Mouse (Mus musculus) kidney, embryonic 16.5 days (tissue): ENCODE measurements around the gene Tac2. TPM values are rescaled to one million over a fixed set of nuclear protein-coding genes. Genes with fewer than 3 reads are reported as not detected.

ENCODE experiments used
- ATAC-seq: fragments of 200-750 bp; cut with Nextera tagmentation; 2 replicates; pipeline ENCODE4 v1.8.0; 2017; ENCODE audit warnings: moderate TSS enrichment; ENCODE audit not compliant: low FRiP score, low TSS enrichment
- H3K27ac ChIP-seq: fragments of 300-500 bp; sonication (generic); 2 replicates; pipeline ENCODE4 v1.5.1; 2014; ENCODE audit warnings: low read length
- H3K27me3 ChIP-seq: fragments of 300-500 bp; sonication (generic); 2 replicates; pipeline ENCODE4 v1.6.1; 2014; ENCODE audit warnings: low read length, control low read depth, mixed read lengths; ENCODE audit not compliant: insufficient read depth
- H3K36me3 ChIP-seq: fragments of 300-500 bp; sonication (generic); 2 replicates; pipeline ENCODE4 v1.6.1; 2014; ENCODE audit warnings: low read length, control low read depth, mixed read lengths; ENCODE audit not compliant: insufficient read depth
- H3K4me1 ChIP-seq: fragments of 300-500 bp; sonication (generic); 2 replicates; pipeline ENCODE4 v1.6.1; 2014; ENCODE audit warnings: low read length, control low read depth, mixed read lengths; ENCODE audit not compliant: insufficient read depth
- H3K4me2 ChIP-seq: fragments of 300-500 bp; sonication (generic); replicated peaks from 2 replicates; pipeline ENCODE4 v1.6.1; 2014; ENCODE audit warnings: low read depth, low read length
- H3K4me3 ChIP-seq: fragments of 300-500 bp; sonication (generic); 2 replicates; pipeline ENCODE4 v1.5.1; 2014; ENCODE audit warnings: mild to moderate bottlenecking, low read length
- H3K9ac ChIP-seq: fragments of 300-500 bp; sonication (generic); replicated peaks from 2 replicates; pipeline ENCODE4 v1.6.1; 2014; ENCODE audit warnings: low read length
- H3K9me3 ChIP-seq: fragments of 300-500 bp; sonication (generic); 2 replicates; pipeline ENCODE4 v1.6.1; 2016; ENCODE audit warnings: low read length, control low read depth
- WGBS: fragments of 180-500 bp; shearing (Covaris S2); extraction: QIAGEN DNeasy Blood & Tissue Kit; methylation state at CpG from one replicate; pipeline ENCODE4 v1.1.7; 2014; 5-methylcytosine and 5-hydroxymethylcytosine counted together
- polyA plus RNA-seq: library from polyadenylated mRNA; unstranded; fragments of >200 nt; fragmentation: Nextera tagmentation; extraction: Ambion mirVana; gene quantifications from 2 replicates; pipeline ENCODE4 v1.2.1, GENCODE M21; 2015

The Tac2 gene
- 1.7 and 2.0 TPM in 2 replicates for polyA plus RNA-seq

DNA sequence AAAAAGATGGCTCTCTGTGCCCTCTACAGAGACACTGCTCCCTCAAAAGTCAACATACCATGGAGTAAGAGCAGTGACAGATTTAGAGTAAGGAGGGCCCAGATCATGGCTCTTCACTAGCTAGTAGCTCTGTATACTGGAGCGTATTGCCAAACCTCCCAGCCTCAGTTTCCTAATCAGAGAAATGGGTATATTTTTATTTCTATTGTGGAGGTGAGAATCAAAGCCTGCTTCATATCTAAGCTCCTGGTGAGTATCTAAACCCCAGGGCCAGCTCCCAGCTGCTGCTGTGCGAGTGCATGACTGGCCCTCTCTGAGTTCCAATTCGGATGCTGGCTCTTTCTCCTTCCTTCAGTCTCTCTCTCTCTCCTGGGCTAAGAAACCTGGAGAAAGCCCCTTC lies at the start of gene Tac2:
Tac2 (plus strand) TSS at position 301 of the 400 bp plus-strand sequence.
- WGBS: 86% methylated on average over 3 of the region's 3 CpGs
- H3K27ac ChIP-seq: no peak within 1 kb of the TSS
- H3K4me3 ChIP-seq: no peak within 1 kb of the TSS
- no peak for ATAC-seq
- no peak within 1 kb of the TSS for H3K9ac ChIP-seq
- peaks cover 20% of the 10 kb centered on the region for H3K4me1 ChIP-seq
- H3K9me3 ChIP-seq: no peaks in the 10 kb centered on the region
- H3K27me3 ChIP-seq: 0 out of 2 replicates have a peak, but pooled peaks cover 14% of the 10 kb centered on the region
- H3K36me3 ChIP-seq: no peaks in the 10 kb centered on the region
- no peak within 1 kb of the TSS for H3K4me2 ChIP-seq

DNA sequence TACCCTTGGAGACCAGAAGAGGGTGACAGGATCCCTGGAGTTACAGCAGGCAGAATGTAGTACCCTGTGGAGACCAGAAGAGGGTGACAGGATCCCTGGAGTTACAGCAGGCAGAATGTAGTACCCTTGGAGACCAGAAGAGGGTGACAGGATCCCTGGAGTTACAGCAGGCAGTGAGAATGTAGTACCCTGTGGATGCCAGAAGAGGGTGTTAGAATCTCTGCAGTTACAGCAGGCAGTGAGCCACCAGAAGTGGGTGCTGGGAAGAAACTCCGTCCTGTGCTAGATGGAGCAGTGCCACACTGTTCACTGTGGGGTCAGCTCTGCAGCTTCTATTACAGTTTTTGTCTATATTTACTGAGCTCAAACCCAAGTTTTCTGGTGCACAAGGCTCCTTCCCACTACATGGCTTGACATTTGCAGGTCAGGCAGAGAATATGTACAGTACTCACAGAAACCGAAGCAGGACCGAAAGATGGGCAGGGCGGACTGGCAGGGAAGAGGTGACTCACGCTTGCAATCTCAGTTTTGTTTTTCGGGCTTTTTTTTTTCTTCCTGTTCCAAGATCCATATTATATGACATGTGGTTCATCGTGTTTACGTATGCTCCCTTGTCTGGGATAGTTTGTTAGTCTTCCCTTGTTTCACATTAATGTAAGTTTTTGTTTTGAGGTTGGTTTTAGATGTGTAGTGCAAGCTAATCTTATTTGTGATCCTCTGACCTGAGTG lies 49.3 kb upstream of the Tac2 start:
- Histone ChIP-seq H3K27me3 (no peaks in the 10 kb centered on the region), H3K4me2 (no peak overlapping the region), H3K4me3 (no peak overlapping the region), H3K9ac (no peak overlapping the region), H3K9me3 (no peaks in the 10 kb centered on the region), H3K36me3 (no peaks in the 10 kb centered on the region), H3K4me1 (peaks cover 16% of the 10 kb centered on the region; the same call in 1 of the 2 replicates), H3K27ac (0 out of 2 replicates have a peak overlapping the region, but pooled peaks have one; percentile 28)
- WGBS: 83% methylated on average over 8 of the region's 8 CpGs
- ATAC-seq: no peak

DNA sequence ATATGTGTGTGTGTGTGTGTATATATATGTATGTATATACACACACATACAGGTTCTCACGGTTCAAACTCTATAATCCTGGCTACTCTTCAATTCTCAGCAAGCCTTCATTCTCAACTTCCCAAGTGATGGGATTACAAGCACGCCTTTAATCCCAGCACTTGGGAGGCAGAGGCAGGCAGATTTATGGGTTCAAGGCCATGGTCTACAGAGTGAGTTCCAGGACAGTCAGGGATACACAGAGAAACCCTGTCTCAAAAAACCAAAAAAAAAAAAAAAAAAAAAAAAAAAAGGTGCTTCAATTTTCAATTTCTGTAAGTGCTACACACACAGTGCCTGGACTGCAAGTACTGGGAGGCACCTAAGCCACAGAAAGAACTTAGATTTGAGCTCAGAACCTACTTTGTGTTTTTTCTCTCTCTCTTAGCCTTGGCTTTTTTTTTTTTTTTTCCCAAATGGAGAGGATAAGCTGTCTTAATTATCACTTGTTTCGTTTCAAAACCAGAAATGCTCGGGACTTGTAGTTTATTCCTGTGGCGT lies 48.3 kb upstream of the Tac2 start:
- ATAC-seq: no peak
- peaks cover 14% of the 10 kb centered on the region; the same call in 1 of the 2 replicates for H3K4me1 ChIP-seq
- peak overlapping the region; percentile 64 for H3K9ac ChIP-seq

DNA sequence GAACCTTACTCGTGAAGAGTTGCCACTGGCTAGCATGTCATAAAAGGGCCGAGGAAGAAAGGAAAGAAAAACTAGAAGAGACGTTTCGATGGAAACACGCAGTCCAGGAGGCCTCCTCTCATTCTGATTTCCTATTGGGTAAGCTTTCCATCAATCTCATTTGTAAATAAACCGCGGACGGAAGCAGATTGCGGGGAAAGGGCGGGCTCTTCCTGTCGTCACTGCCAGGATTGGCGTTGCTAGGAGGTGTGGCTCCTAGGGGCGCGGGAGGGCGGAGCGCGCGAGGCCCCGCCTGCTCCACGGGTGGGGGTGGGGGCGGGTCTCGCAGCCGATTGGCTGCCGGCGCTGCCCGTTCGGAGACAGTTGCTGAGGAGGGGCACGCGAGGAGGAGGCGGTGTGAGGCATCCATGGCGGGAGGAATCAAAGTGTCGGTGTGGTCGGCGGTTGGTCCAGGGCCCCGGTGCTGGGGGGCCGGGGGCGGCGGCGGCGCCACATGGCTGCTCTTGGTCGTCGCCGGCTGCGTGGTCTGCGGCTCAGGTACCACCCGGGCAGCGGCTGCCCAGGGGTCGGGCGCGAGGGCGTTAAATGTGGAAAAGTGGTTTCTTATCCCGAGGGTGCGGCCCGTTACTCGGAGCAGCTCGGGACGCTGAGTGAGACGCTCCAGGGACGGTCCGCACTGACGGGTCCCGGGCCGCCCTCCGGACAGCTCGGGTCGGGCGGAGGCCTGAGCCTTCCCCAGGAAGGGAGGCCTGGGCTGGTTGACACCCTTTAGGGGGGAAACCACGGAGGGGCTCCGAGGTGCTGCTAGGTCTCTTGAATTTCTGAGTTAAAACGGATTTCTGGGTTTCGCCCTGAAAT lies 47.4 kb upstream of the Tac2 start:
- Histone ChIP-seq H3K4me2 (peak overlapping the region; percentile 86), H3K36me3 (no peaks in the 10 kb centered on the region), H3K9me3 (no peaks in the 10 kb centered on the region), H3K9ac (peak overlapping the region; percentile 74), H3K27me3 (no peaks in the 10 kb centered on the region), H3K4me3 (peak overlapping the region; percentile 71), H3K27ac (peak overlapping the region; percentile 49), H3K4me1 (peaks cover 14% of the 10 kb centered on the region; the same call in 1 of the 2 replicates)
- under 1% methylated on average over 70 of the region's 71 CpGs for WGBS
- peak; percentile 95 for ATAC-seq

More for the DNA sequence above, 48.3 kb upstream of the Tac2 start:
- peak overlapping the region; percentile 65 for H3K4me2 ChIP-seq
- no peaks in the 10 kb centered on the region for H3K36me3 ChIP-seq
- WGBS: 47% methylated on average over 5 of the region's 5 CpGs
- peak overlapping the region; percentile 49; the same call in 1 of the 2 replicates for H3K27ac ChIP-seq
- H3K27me3 ChIP-seq: no peaks in the 10 kb centered on the region
- peak overlapping the region; percentile 71 for H3K4me3 ChIP-seq
- no peaks in the 10 kb centered on the region for H3K9me3 ChIP-seq

DNA sequence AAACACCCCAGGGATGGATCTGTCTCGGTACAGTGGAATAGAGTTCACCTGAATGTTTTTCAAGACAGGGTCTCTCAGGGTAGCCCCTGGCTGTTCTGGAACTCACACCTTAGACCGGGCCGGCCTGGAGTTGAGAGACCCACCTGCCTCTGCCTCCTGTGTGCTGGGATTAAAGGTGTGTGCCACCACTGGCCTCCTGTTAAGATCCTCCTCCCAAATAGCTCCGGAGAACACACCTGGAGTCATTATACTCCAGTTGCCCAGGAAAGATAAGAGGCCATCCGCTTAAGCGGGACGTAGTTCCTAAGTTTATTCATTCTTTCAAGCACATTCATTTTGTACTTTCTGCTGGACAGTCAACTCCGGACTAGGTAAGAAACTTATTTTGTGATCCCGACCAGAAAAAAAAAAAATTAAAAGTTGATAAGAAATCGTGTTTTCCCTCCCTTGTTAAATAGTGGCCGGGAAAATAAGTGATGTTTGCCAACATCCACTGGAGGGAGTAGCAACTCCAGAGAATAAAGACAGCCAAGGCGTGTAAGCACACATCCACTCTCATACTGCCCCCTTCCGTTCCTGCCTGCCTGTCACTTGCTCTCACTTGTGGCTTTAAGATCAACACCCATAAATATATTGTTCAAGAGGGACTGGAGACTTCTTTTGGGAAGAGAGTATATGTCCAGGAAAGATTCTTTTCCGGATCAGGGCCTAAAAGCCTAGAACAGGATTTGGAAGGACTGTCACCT lies 46.5 kb upstream of the Tac2 start:
- H3K9ac ChIP-seq: peak overlapping the region; percentile 74
- peak; percentile 36; the same call in 1 of the 2 replicates for ATAC-seq
- H3K9me3 ChIP-seq: no peaks in the 10 kb centered on the region
- peaks cover 14% of the 10 kb centered on the region; the same call in 1 of the 2 replicates for H3K4me1 ChIP-seq
- 9% methylated on average over 14 of the region's 14 CpGs for WGBS
- H3K4me2 ChIP-seq: peak overlapping the region; percentile 86
- no peaks in the 10 kb centered on the region for H3K36me3 ChIP-seq
- no peaks in the 10 kb centered on the region for H3K27me3 ChIP-seq
- peak overlapping the region; percentile 16; the same call in 1 of the 2 replicates for H3K27ac ChIP-seq
- H3K4me3 ChIP-seq: peak overlapping the region; percentile 71

DNA sequence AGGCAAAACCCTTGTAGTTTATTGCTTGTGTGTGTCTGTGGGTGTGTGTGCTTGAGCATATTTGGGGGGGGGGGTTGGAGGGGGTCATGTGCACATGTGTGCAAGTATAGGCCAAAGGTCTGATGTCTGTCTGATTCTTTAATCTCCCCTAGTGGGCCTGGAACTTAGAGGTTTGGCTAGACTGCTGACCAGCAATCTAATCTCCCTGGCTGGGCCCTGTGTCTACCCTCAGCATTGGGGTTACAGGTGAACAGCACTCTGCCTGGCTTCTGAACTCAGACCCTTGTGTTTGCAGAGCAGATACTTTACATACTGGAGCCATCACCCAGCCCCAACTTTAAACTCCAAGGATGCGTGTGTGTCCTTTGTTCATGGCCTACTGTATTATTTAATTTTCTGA lies 45.1 kb upstream of the Tac2 start:
- no peak for ATAC-seq

DNA sequence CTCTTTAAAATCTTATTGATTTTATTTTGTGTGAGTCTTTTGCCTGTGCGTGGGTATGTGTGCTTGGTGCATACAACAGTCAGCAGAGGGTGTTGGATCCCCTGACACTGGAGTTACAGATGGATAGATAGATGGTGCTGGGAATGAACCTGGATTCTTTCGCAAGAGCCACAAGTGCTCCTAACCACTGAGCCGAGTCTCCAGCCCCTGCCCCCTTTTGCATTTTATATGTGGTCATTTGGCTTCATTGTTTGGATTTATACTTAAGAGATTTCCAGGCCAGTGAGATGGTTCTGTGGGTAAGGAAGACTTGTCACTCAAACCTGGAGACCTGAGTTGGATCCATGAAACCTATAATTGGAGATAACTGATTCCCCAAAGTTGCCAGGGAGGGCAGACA lies 44.4 kb upstream of the Tac2 start:
- H3K4me1 ChIP-seq: peaks cover 14% of the 10 kb centered on the region; the same call in 1 of the 2 replicates
- no peak overlapping the region for H3K4me2 ChIP-seq
- H3K4me3 ChIP-seq: no peak overlapping the region
- ATAC-seq: no peak
- no peaks in the 10 kb centered on the region for H3K9me3 ChIP-seq
- 86% methylated on average over 3 of the region's 3 CpGs for WGBS
- no peaks in the 10 kb centered on the region for H3K27me3 ChIP-seq
- no peak overlapping the region for H3K27ac ChIP-seq
- H3K36me3 ChIP-seq: no peaks in the 10 kb centered on the region
- H3K9ac ChIP-seq: no peak overlapping the region

More for the DNA sequence above, 45.1 kb upstream of the Tac2 start:
- no peak overlapping the region for H3K9ac ChIP-seq
- H3K4me2 ChIP-seq: no peak overlapping the region
- peaks cover 14% of the 10 kb centered on the region; the same call in 1 of the 2 replicates for H3K4me1 ChIP-seq
- H3K36me3 ChIP-seq: no peaks in the 10 kb centered on the region
- H3K9me3 ChIP-seq: no peaks in the 10 kb centered on the region
- H3K4me3 ChIP-seq: no peak overlapping the region
- H3K27me3 ChIP-seq: no peaks in the 10 kb centered on the region
- H3K27ac ChIP-seq: no peak overlapping the region
- 96% methylated on average over 1 of the region's 1 CpGs for WGBS

DNA sequence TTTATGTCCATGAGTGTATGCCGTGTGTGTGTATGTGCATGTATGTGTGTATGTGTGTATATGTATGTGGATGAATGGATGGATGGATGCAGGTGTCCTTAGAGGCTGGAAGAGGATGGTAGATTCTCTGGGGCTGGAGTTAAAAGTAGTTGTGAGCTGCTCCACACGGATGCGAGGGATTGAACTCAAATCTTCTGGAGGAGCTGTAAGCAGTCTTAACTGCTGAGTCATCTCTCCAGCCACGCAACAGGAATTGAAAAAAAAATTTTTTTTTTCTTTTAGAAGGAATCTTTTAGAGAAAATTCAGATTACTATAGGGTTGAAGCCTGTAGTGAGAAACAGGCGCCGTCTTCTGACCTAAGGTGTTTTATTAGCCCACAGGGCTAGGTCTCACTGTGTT lies 41.4 kb upstream of the Tac2 start:
- no peak overlapping the region for H3K4me3 ChIP-seq
- no peaks in the 10 kb centered on the region for H3K9me3 ChIP-seq
- no peaks in the 10 kb centered on the region for H3K36me3 ChIP-seq
- H3K4me2 ChIP-seq: no peak overlapping the region
- peaks cover 4% of the 10 kb centered on the region; the same call in 1 of the 2 replicates for H3K4me1 ChIP-seq
- no peak overlapping the region for H3K9ac ChIP-seq
- no peak overlapping the region for H3K27ac ChIP-seq
- WGBS: 83% methylated on average over 6 of the region's 6 CpGs
- no peaks in the 10 kb centered on the region for H3K27me3 ChIP-seq
- no peak for ATAC-seq

DNA sequence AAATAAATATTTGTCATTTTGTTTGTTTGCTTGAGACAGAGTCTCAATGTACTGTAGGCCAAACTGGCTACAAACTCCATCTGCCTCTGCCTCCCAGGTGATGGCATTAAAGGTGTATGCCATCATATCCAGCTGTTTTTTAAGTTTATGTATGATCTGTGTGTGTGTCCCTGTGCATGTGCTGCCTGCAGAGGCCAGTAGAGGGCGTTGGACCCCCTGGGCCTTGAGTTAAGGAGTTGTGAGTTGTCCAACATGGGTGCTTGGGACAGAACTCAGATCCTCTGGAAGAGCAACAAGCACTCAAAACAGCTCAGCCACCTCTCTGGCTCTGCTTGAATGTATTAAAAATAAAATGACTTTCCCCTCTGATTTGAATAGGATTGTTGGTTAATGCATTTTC lies 33.2 kb upstream of the Tac2 start:
- peaks cover 16% of the 10 kb centered on the region for H3K36me3 ChIP-seq

More for the DNA sequence above, 33.2 kb upstream of the Tac2 start:
- no peak overlapping the region for H3K4me2 ChIP-seq
- no peak for ATAC-seq
- 16% methylated on average over 1 of the region's 1 CpGs for WGBS
- no peak overlapping the region for H3K4me3 ChIP-seq
- no peaks in the 10 kb centered on the region for H3K27me3 ChIP-seq
- H3K9me3 ChIP-seq: no peaks in the 10 kb centered on the region
- H3K9ac ChIP-seq: no peak overlapping the region
- no peak overlapping the region for H3K27ac ChIP-seq
- H3K4me1 ChIP-seq: no peaks in the 10 kb centered on the region
